Mouse (Mus musculus) v-Abl transformed pro-B cells (cell line): ENCODE results near the gene Fam71d.

Experiments
- in situ Hi-C, 2 experiments: fragments of 400-800 bp; cut with MboI; formaldehyde crosslinking; loops; one replicate each; pipeline ENCODE4 v1.15.1; 2025; ENCODE audit not compliant: unreplicated experiment in 2 of 2

Gene Fam71d

GRCm38 (mm10) chr12:78769031-78769713, 77.8 kb downstream of the Fam71d start:
- in situ Hi-C loops, result no loop called here

GRCm38 (mm10) chr12:78773211-78773610, 81.9 kb downstream of the Fam71d start:
- in situ Hi-C loops, result no loop called here

- in situ Hi-C loops, result no loop called here
Measured at GRCm38 (mm10) chr12:78777916-78778315, 86.6 kb downstream of the Fam71d start.

GRCm38 (mm10) chr12:78778423-78779067, 87.2 kb downstream of the Fam71d start:
- in situ Hi-C loops, result no loop called here
